Mouse (Mus musculus) G1E (cell line): ENCODE data around the gene Speg.

Source experiments
- CTCF ChIP-seq: IDR thresholded peaks from 2 replicates; pipeline ENCODE4 v1.5.1; 2012; ENCODE audit warnings: low read depth, low read length, inconsistent platforms, mixed read lengths
- GATA1 ChIP-seq: IDR thresholded peaks from 2 replicates; pipeline ENCODE4 v1.6.1; 2012; ENCODE audit warnings: borderline replicate concordance, low read length, inconsistent platforms, mixed read lengths
- POLR2AphosphoS5 ChIP-seq: IDR thresholded peaks from 2 replicates; pipeline ENCODE4 v1.6.1; 2012; ENCODE audit warnings: low read depth, low read length, inconsistent platforms; ENCODE audit not compliant: insufficient replicate concordance
- TAL1 ChIP-seq: conservative IDR thresholded peaks from 2 replicates; pipeline ENCODE4 v1.6.1; 2012; ENCODE audit warnings: low read depth, low read length, inconsistent platforms, mixed read lengths

GRCm38 (mm10) chr1:75408210-75408609 is 33.1 kb downstream of the Speg start:
- no peak for TF ChIP-seq GATA1
- no peak for TF ChIP-seq CTCF
- no peak for TF ChIP-seq POLR2AphosphoS5
- no peak for TF ChIP-seq TAL1
